Mouse (Mus musculus) brain, embryonic 14.5 days (tissue): ENCODE data around the gene BC034090.

Experiments
- CTCF ChIP-seq: fragments of 200-500 bp; IDR thresholded peaks from 2 replicates; pipeline ENCODE4 v1.5.1; 2012; ENCODE audit warnings: inconsistent platforms, mild to moderate bottlenecking, moderate library complexity, borderline replicate concordance; ENCODE audit not compliant: insufficient read depth, insufficient read length; ENCODE audit errors: extremely low read depth
- POLR2A ChIP-seq: fragments of 200-500 bp; IDR thresholded peaks from 2 replicates; pipeline ENCODE4 v1.6.1; 2012; ENCODE audit warnings: mild to moderate bottlenecking, inconsistent platforms, borderline replicate concordance; ENCODE audit not compliant: poor library complexity, insufficient read depth, insufficient read length, severe bottlenecking; ENCODE audit errors: extremely low read depth

DNA sequence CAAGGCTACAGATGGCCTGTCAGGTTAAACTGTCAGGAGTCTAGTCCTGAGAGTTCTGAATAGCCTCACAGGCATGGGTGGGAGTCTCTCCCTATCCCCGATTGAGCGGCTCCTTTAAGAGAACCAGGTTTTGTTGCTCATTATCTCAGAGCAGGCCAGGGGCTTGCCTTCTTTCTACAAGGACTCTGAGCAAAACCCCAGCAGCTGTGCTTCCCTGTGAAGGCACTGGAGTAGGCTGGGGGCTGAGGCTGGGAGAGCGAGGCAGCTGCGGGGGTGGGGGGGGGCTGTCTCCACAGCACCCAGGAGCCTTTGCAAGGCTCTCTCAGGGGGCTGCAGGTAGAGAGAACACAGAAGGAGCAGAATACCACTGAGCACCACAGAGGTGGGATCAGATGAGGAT, 5.1 kb downstream of the BC034090 start:
- TF ChIP-seq CTCF (no peak), POLR2A (no peak)
